Mouse (Mus musculus) MN1 (cell line): ENCODE results near the gene Sh3rf1.
"Not testable (repeated sequence)": the region's sequence is repeated elsewhere in the genome, so short reads cannot be mapped to it uniquely, and the experiment has no call there.

Experiments used
- DNase-seq: peaks from one replicate; pipeline ENCODE4 v3.0.0-alpha.2; 2016; ENCODE audit warnings: low spot score

The Sh3rf1 gene

GRCm38 (mm10) chr8:61362301-61362913 lies 138.7 kb downstream of the Sh3rf1 start:
- DNase-seq: no peak

DNA sequence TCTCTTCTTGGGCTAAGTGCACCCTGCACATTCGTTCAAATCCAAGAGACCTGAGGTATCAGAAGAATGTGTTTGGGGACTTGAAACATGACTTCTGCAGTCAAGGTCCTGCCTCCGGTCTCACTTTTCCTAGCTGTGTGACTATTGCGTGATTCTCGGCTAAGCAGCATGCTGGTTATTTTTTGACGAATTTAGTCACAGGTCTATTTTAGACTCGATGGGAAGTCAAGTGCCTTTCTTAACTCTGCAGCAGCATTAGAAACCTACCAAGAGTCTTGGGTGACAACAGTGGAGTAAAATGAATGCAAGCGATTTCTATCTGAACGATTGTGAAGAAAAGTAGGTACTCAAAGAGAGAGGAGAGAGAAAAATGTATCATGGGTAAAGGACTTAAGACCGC lies 149.6 kb downstream of the Sh3rf1 start:
- no peak for DNase-seq

- no peak for DNase-seq
Observed at GRCm38 (mm10) chr8:61374059-61374755, 150.5 kb downstream of the Sh3rf1 start.

- no peak for DNase-seq
Observed at GRCm38 (mm10) chr8:61375205-61375604, 151.5 kb downstream of the Sh3rf1 start.

GRCm38 (mm10) chr8:61378847-61379698 lies 155.4 kb downstream of the Sh3rf1 start:
- no peak for DNase-seq

DNA sequence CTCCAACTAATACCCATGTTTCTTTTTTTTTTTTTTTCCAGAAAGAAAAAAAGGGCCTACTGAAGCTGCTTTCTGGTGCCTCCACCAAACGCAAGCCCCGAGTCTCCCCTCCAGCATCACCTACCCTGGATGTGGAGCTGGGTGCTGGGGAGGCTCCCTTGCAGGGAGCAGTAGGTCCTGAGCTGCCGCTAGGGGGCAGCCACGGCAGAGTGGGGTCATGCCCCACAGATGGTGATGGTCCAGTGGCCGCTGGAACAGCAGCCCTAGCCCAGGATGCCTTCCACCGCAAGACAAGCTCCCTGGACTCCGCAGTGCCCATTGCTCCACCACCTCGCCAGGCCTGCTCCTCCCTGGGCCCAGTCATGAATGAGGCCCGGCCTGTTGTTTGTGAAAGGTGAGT lies 160.9 kb downstream of the Sh3rf1 start:
- no peak for DNase-seq

DNA sequence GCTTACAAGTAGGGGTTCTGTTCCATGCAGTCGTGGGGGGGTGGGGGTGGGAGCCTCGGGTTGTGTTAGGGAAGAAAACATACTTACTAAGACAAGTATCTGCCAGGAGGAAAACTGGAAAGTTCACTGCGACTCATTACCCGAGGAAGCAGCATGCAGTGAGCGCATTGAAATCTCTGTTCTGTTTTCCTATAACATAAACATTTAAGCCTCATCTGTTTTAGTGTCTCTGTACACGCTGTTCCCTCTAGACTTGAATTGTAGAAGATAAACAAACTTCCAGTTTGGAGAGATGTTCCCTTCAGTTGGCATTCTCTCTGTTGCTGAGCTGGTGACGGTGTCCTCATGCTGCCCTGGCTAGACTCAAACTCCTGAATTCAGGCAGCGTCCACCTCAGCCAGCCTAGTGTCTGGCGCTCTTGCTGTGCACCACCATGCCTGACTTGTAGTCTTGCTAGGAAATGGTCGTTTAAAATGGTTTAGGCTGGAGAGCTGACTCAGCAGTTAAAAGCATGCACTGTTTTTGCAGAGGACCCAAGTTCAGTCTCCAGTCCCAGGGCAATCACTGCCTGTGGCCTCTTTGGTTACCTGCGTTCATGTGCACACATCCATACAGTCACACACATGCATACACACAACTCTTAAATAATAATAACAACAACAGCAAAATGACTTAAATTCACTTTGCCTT lies 162.0 kb downstream of the Sh3rf1 start:
- no peak for DNase-seq

- no peak for DNase-seq
Observed at GRCm38 (mm10) chr8:61386645-61387044, 163.0 kb downstream of the Sh3rf1 start.

GRCm38 (mm10) chr8:61387501-61387963 lies 163.9 kb downstream of the Sh3rf1 start:
- DNase-seq: no peak

DNA sequence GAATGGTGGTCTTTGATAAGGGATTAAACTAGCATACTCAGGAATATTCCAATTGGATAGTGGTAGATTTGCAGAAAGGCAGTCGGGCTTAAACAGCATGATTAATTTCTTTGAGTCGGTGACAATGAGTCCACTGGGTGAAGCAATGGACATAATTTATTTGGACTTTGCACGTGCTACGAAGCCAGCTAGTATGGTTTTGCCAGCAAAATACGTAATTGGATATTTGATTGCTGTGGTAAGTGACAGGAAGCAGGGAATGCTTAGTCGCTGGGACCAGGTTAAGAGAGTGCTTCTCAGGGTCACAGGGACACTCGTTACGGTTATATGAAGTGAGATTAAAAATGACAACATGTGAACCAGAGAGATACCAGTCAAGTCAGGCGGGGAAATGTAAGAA lies 164.7 kb downstream of the Sh3rf1 start:
- no peak for DNase-seq

DNA sequence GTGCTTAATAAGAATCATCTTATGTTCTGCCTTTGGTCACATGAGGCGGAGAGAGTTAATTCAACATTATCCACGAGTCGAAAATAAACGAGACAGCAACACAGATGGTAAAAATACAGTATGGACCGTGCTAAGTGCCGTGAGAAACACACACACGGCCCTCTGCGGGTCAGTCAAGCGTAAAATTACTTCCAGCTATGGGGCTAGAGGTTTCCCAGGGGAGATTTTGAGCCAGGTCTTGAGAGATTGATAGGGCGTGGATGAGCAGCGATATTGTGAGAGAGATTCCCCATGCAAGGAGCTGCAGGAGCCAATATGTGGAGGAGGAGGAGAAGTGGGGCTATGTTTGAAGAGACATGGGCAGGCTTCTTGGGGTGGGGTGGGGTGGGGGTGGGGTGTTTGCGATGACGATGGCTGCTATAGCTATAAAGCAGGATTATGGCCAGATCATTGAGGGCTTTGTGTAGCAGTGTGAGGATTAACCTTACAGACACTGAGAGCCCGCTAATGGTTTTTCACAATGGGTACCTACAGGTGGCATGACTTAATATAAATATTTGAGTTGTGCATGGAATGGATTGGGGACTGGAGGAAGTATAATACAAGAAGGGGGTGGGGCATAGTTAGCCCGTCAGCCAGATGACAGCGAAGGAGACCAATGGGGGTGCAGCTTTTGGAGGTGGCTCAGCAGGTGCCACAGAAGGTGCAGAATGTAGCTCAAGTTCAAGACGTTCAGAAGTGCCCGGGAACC lies 166.8 kb downstream of the Sh3rf1 start:
- DNase-seq: peak; percentile 86

DNA sequence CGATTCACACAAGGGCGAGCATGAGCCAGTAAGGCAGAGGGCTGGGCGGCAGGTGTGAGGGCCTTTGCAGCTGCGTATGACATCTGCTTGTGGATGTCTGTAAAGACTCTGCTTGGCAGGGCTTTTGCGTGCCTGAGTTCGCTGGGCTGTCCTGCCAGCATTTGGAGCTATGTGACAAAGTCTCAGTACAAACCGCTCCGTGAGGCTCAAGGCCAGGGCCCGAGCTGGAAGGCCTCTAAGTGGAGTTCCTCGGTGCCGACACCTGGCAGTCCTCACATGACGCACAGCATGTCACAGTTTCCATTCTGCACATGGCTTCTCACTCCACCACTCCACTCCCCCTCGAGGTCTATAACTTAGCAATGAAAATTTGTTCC lies 167.4 kb downstream of the Sh3rf1 start:
- no peak for DNase-seq

- no peak for DNase-seq
Observed at GRCm38 (mm10) chr8:61397139-61397538, 173.5 kb downstream of the Sh3rf1 start.

DNA sequence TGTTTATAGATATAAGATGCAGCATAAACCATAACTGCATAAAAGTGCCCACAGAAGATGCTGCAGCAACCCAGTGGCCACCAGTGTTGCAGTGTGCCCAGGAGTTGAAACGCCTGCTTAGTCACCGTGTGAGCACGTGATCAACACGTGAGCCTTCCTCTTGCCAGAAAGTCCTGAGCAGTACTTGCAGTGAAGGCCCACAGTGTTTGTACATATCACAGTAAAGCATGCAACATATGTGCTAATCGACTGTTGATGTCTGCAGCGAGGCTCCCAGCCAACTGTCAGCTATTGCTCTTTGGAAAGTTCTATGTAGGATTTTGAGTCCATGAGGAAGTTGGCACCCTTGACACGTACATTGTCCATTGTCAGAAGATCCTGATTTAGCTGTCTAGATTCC lies 174.1 kb downstream of the Sh3rf1 start:
- no peak for DNase-seq

- DNase-seq: peak; percentile 41
Observed at GRCm38 (mm10) chr8:61402861-61403260, 179.2 kb downstream of the Sh3rf1 start.

GRCm38 (mm10) chr8:61403266-61404177 lies 179.8 kb downstream of the Sh3rf1 start:
- DNase-seq: peak; percentile 79

DNA sequence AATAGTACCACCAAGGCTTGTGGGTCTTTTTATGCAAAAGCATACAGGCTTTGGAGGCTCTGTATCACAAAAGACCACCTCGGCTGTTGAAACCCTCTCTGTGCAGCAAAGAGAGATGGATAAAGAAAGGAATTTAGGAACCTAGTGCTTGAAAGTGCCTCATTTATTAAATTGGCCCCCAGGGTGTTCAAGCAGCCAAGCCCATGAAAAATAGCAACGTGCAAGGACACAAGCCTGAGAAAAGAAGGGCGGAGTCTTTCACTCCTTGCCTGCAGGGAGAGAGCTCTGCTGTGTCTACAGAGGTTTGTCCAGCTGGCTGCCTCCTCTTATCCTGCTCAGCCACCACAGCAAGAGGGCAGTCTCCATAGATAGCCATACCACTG lies 180.5 kb downstream of the Sh3rf1 start:
- DNase-seq: peak; percentile 62

GRCm38 (mm10) chr8:61409081-61409480 lies 185.4 kb downstream of the Sh3rf1 start:
- no peak for DNase-seq

GRCm38 (mm10) chr8:61409712-61410111 lies 186.0 kb downstream of the Sh3rf1 start:
- not testable (repeated sequence) for DNase-seq

DNA sequence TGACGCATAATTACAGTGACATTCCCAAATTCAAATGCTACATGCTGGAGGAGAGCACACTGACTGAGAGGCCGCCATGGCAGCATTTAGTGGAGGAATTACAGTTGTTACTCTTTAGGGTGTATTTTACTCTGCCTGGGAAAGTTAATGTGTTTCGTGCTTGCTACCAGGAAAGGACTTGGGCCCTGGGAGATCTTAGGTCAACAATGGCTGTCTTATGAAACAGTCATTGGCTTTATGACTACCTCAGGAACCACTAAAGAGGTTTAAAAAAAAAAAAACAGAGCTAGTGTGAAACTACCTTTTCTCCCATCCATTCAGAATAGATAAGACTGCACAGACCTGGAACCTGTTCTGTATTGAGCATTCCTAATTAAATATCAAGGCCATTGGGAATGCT lies 195.8 kb downstream of the Sh3rf1 start:
- peak; percentile 39 for DNase-seq
